Mouse (Mus musculus): ENCODE measurements at regions not wholly inside any gene's neighbourhood (a gene's known extent, or its start where the extent isn't known, plus 50 kb on each side); places are given as distances from the start of the nearest gene placed in this dataset.

GRCm38 (mm10) chrX:99389778-99390461 is 81.2 kb downstream of the Pja1 start:
- no peak overlapping the region for H3K27ac ChIP-seq
- no peak overlapping the region for H3K4me3 ChIP-seq
- no peak for DNase-seq (ENCODE audit: extremely low spot score in 1 of 2, low spot score in 2 of 2)
- intact Hi-C loops (cut with DNase I), result no loop called here
- TF ChIP-seq CTCF (IDR thresholded peaks at IDR 0.05), result no peak

GRCm38 (mm10) chrX:99370711-99371110 is 100.4 kb downstream of the Pja1 start:
- Histone ChIP-seq H3K4me3 (no peak overlapping the region), H3K27ac (no peak overlapping the region)
- no peak for TF ChIP-seq CTCF (IDR thresholded peaks at IDR 0.05)
- intact Hi-C loops (cut with DNase I), result no loop called here
- no peak for DNase-seq (ENCODE audit: extremely low spot score in 1 of 2, low spot score in 2 of 2)

GRCm38 (mm10) chrX:99369258-99369900 is 101.7 kb downstream of the Pja1 start:
- DNase-seq (ENCODE audit: extremely low spot score in 1 of 2, low spot score in 2 of 2), result no peak
- no peak for TF ChIP-seq CTCF (IDR thresholded peaks at IDR 0.05)
- no peak overlapping the region for H3K27ac ChIP-seq
- intact Hi-C loops (cut with DNase I), result no loop called here
- H3K4me3 ChIP-seq, result no peak overlapping the region

GRCm38 (mm10) chrX:99364072-99364471 is 107.0 kb downstream of the Pja1 start:
- Histone ChIP-seq H3K27ac (no peak overlapping the region), H3K4me3 (no peak overlapping the region)
- DNase-seq (ENCODE audit: extremely low spot score in 1 of 2, low spot score in 2 of 2), result peak in 1 of 2 experiments; percentile 17
- intact Hi-C loops (cut with DNase I), result loop anchor here (5.0 kb wide), 1 partner anchor 77 kb away; no protein-coding TSS in a partner anchor
- TF ChIP-seq CTCF (IDR thresholded peaks at IDR 0.05), result no peak

GRCm38 (mm10) chrX:99360095-99360890 is 110.8 kb downstream of the Pja1 start:
- TF ChIP-seq CTCF (IDR thresholded peaks at IDR 0.05), result no peak
- peak in 1 of 2 experiments; percentile 14 for DNase-seq (ENCODE audit: extremely low spot score in 1 of 2, low spot score in 2 of 2)
- Histone ChIP-seq H3K27ac (no peak overlapping the region), H3K4me3 (no peak overlapping the region)
- intact Hi-C loops (cut with DNase I), result loop anchor here (5.0 kb wide), 1 partner anchor 73 kb away; no protein-coding TSS in a partner anchor

GRCm38 (mm10) chrX:99358784-99359183 is 112.3 kb downstream of the Pja1 start:
- no peak overlapping the region for H3K27ac ChIP-seq
- TF ChIP-seq CTCF (IDR thresholded peaks at IDR 0.05), result peak; percentile 11
- no peak overlapping the region for H3K4me3 ChIP-seq
- intact Hi-C loops (cut with DNase I), result no loop called here
- DNase-seq (ENCODE audit: extremely low spot score in 1 of 2, low spot score in 2 of 2), result peak in 1 of 2 experiments; percentile 7

- Histone ChIP-seq H3K4me3 (no peak overlapping the region), H3K27ac (no peak overlapping the region)
- DNase-seq (ENCODE audit: extremely low spot score in 1 of 2, low spot score in 2 of 2), result peak in 1 of 2 experiments; percentile 7
- no peak for TF ChIP-seq CTCF (IDR thresholded peaks at IDR 0.05)
- intact Hi-C loops (cut with DNase I), result no loop called here
Measured at GRCm38 (mm10) chrX:99358051-99358617, 112.9 kb downstream of the Pja1 start.

- no peak for TF ChIP-seq CTCF (IDR thresholded peaks at IDR 0.05)
- intact Hi-C loops (cut with DNase I), result no loop called here
Measured at GRCm38 (mm10) chrX:99355128-99355527, 115.9 kb downstream of the Pja1 start.

GRCm38 (mm10) chrX:99350233-99350632 is 120.8 kb downstream of the Pja1 start:
- Histone ChIP-seq H3K4me3 (no peak overlapping the region), H3K27ac (no peak overlapping the region)
- no peak for DNase-seq (ENCODE audit: extremely low spot score in 1 of 2, low spot score in 2 of 2)
- intact Hi-C loops (cut with DNase I), result no loop called here
- TF ChIP-seq CTCF (IDR thresholded peaks at IDR 0.05), result no peak

More at GRCm38 (mm10) chrX:99355128-99355527, 115.9 kb downstream of the Pja1 start:
- no peak for DNase-seq (ENCODE audit: extremely low spot score in 1 of 2, low spot score in 2 of 2)
- Histone ChIP-seq H3K27ac (no peak overlapping the region), H3K4me3 (no peak overlapping the region)

GRCm38 (mm10) chrX:99340223-99340622 is 130.8 kb downstream of the Pja1 start:
- intact Hi-C loops (cut with DNase I), result no loop called here
- TF ChIP-seq CTCF (IDR thresholded peaks at IDR 0.05), result no peak
- DNase-seq (ENCODE audit: extremely low spot score in 1 of 2, low spot score in 2 of 2), result no peak
- no peak overlapping the region for H3K4me3 ChIP-seq
- H3K27ac ChIP-seq, result no peak overlapping the region

GRCm38 (mm10) chrX:99339081-99339876 is 131.8 kb downstream of the Pja1 start:
- TF ChIP-seq CTCF (IDR thresholded peaks at IDR 0.05), result no peak
- H3K27ac ChIP-seq, result no peak overlapping the region
- intact Hi-C loops (cut with DNase I), result no loop called here
- no peak for DNase-seq (ENCODE audit: extremely low spot score in 1 of 2, low spot score in 2 of 2)
- H3K4me3 ChIP-seq, result no peak overlapping the region

Data from left cerebral cortex, adult 2 months (tissue).